Mouse (Mus musculus) intestine, embryonic 16.5 days (tissue): ENCODE results near the gene Frrs1. TPM values are rescaled to one million over a fixed set of nuclear protein-coding genes. Genes with fewer than 3 reads are reported as not detected.

ENCODE experiments used
- ATAC-seq: fragments of 200-750 bp; cut with Nextera tagmentation; 2 replicates; pipeline ENCODE4 v1.8.0; 2017; ENCODE audit warnings: moderate TSS enrichment, moderate library complexity
- H3K27ac ChIP-seq: fragments of 300-500 bp; sonication (generic); 2 replicates; pipeline ENCODE4 v1.5.1; 2014; ENCODE audit warnings: mild to moderate bottlenecking, low read length
- H3K27me3 ChIP-seq: fragments of 300-500 bp; sonication (generic); replicated peaks from 2 replicates; pipeline ENCODE4 v1.6.1; 2014; ENCODE audit warnings: low read length, control low read depth, mixed read lengths; ENCODE audit not compliant: control insufficient read depth, insufficient read depth
- H3K36me3 ChIP-seq: fragments of 300-500 bp; sonication (generic); 2 replicates; pipeline ENCODE4 v1.6.1; 2014; ENCODE audit warnings: low read length, control low read depth; ENCODE audit not compliant: control insufficient read depth, insufficient read depth
- H3K4me1 ChIP-seq: fragments of 300-500 bp; sonication (generic); 2 replicates; pipeline ENCODE4 v1.6.1; 2014; ENCODE audit warnings: low read length, control low read depth, mixed read lengths; ENCODE audit not compliant: control insufficient read depth, insufficient read depth
- H3K4me2 ChIP-seq: fragments of 300-500 bp; sonication (generic); 2 replicates; pipeline ENCODE4 v1.6.1; 2014; ENCODE audit warnings: low read depth, low read length, control low read depth
- H3K4me3 ChIP-seq: fragments of 300-500 bp; sonication (generic); 2 replicates; pipeline ENCODE4 v1.5.1; 2014; ENCODE audit warnings: mild to moderate bottlenecking, low read length
- H3K9ac ChIP-seq: fragments of 300-500 bp; sonication (generic); 2 replicates; pipeline ENCODE4 v1.6.1; 2014; ENCODE audit warnings: low read depth, low read length
- H3K9me3 ChIP-seq: fragments of 300-500 bp; sonication (generic); 2 replicates; pipeline ENCODE4 v1.6.1; 2016; ENCODE audit warnings: low read length, control low read depth; ENCODE audit not compliant: control insufficient read depth
- WGBS: fragments of 180-500 bp; shearing (Covaris S2); extraction: QIAGEN DNeasy Blood & Tissue Kit; methylation state at CpG from one replicate; pipeline ENCODE4 v1.1.7; 2014; 5-methylcytosine and 5-hydroxymethylcytosine counted together
- polyA plus RNA-seq: library from polyadenylated mRNA; unstranded; fragments of >200 nt; fragmentation: Nextera tagmentation; extraction: Ambion mirVana; gene quantifications from 2 replicates; pipeline ENCODE4 v1.2.1, GENCODE M21; 2015

Frrs1 gene
- polyA plus RNA-seq, 1 experiment from 2014 or later = 44.7 TPM

DNA sequence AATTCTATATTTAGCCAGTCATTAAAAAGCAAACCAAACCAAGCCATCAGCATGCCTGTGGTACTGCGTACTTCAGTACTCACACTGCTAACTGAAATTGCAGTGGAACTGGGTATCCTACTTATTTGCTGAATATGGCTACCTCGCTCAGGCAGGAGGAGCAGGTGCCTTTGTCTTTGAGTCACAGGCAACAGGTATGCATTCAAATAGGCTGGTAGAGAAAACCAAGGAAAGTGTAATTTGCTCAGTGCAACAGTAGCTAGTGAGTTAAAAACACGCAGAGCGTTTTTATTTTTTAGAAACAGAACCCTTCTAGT is 1.9 kb downstream of the Frrs1 start:
- H3K9me3 ChIP-seq = no peaks in the 10 kb centered on the region
- H3K36me3 ChIP-seq = no peaks in the 10 kb centered on the region
- H3K27ac ChIP-seq = peak overlapping the region; percentile 73
- H3K4me2 ChIP-seq = peak overlapping the region; percentile 83
- ATAC-seq = peak; percentile 55
- peaks cover 9% of the 10 kb centered on the region for H3K4me1 ChIP-seq
- H3K9ac ChIP-seq = peak overlapping the region; percentile 68
- H3K4me3 ChIP-seq = peak overlapping the region; percentile 63
- no peaks in the 10 kb centered on the region for H3K27me3 ChIP-seq
- WGBS = 7% methylated on average over 4 of the region's 4 CpGs

DNA sequence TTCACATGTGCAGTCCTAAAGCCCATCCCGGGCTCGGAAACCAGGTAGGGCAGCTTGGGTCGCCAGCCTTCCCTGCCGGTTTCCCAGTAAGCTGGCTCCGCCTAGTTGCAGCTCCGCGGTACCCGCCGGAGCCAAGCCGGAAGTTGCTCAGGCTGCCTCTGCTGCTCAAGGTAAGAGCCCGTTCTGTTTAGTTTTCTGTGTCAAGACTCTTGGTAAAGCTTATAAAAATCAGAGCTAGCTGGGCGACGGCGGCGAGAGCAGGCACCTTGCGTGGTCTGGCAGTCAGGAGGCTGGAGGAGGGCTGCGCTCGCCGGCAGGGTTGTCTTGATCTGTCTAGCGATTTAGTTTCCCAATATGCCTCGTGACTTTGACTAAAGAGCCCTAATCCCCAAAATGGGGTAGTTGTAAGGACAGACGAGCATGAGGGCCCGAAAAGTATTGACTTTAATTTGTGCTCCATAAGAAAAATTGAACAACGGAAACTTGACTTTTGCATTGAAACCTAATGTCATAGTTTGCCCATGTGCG is 2.3 kb downstream of the Frrs1 start:
- WGBS = 1% methylated on average over 25 of the region's 25 CpGs
- no peaks in the 10 kb centered on the region for H3K9me3 ChIP-seq
- peaks cover 9% of the 10 kb centered on the region for H3K4me1 ChIP-seq
- H3K4me2 ChIP-seq = peak overlapping the region; percentile 83
- peak overlapping the region; percentile 63 for H3K4me3 ChIP-seq
- peak; percentile 90 for ATAC-seq
- peak overlapping the region; percentile 68 for H3K9ac ChIP-seq
- H3K27ac ChIP-seq = peak overlapping the region; percentile 73
- no peaks in the 10 kb centered on the region for H3K27me3 ChIP-seq
- no peaks in the 10 kb centered on the region for H3K36me3 ChIP-seq

DNA sequence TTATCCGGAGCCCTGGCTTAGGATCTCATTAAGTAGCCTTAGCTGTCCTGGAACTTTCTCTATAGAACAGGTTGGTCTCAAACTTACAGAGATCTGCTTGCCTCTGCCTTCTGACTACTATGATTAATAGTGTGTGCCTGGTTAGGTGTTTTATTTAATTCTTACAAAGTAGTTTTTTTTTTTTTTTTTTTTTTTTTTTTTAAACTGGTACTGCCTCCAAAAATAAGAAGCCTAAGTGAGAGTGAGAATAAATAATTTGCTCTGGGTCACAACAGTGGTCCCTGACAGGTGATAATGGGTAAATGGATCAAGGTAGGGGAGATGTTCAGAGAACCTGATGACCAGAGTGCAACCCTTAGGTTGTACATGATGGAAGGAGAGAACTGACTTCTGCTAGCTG is 3.4 kb downstream of the Frrs1 start:
- Histone ChIP-seq H3K27ac (no peak overlapping the region), H3K4me3 (no peak overlapping the region), H3K4me1 (peaks cover 9% of the 10 kb centered on the region), H3K36me3 (no peaks in the 10 kb centered on the region), H3K9me3 (no peaks in the 10 kb centered on the region), H3K27me3 (no peaks in the 10 kb centered on the region), H3K4me2 (no peak overlapping the region), H3K9ac (no peak overlapping the region)
- ATAC-seq = no peak
- 79% methylated on average over 1 of the region's 1 CpGs for WGBS

DNA sequence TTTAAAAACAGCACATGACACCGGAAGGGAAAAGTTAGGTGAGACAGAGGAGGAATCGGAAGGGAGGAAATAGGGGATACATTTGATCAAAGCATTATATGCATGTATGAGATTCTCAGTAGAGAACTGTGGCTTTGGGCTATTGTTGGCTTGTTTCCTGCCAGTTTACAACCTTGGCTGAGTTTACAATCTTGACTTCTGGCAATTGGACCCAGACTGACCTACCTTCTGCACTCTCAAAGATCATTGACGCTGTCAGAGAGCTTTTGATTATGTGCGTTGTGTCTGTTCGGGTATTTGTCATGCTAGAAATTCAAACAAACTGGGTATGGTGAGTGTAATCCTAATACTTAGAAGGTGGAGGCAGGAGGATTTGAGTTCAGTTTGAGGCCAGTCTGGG is 5.2 kb downstream of the Frrs1 start:
- H3K36me3 ChIP-seq = no peaks in the 10 kb centered on the region
- WGBS = 63% methylated on average over 5 of the region's 5 CpGs
- peaks cover 9% of the 10 kb centered on the region for H3K4me1 ChIP-seq
- H3K27me3 ChIP-seq = no peaks in the 10 kb centered on the region
- no peaks in the 10 kb centered on the region for H3K9me3 ChIP-seq
- no peak overlapping the region for H3K4me3 ChIP-seq
- no peak for ATAC-seq
- H3K9ac ChIP-seq = no peak overlapping the region
- H3K4me2 ChIP-seq = no peak overlapping the region
- peak overlapping the region; percentile 24; the same call in 1 of the 2 replicates for H3K27ac ChIP-seq

DNA sequence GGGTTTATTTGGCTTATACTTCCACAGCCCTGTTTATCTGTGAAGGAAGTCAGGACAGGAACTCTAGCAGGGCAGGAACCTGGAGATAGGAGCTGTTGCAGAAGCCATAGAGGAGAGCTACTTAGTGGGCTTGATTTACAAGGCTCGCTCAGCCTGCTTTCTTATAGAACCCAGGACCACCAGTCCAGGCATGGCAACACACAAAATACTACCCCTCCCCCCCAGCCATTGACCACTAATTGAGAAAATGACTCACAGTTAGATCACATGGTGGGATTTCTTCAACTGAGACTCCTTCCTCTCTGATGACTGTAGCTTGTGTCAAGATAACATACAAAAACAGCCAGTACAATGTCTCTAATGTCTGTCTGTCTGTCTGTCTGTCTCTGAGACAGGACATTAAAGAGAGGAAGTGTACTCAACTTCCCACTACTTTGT is 6.0 kb downstream of the Frrs1 start:
- 70% methylated on average over 1 of the region's 1 CpGs for WGBS
- no peaks in the 10 kb centered on the region for H3K36me3 ChIP-seq
- no peak overlapping the region for H3K9ac ChIP-seq
- H3K4me3 ChIP-seq = no peak overlapping the region
- ATAC-seq = no peak
- no peak overlapping the region for H3K4me2 ChIP-seq
- H3K4me1 ChIP-seq = peaks cover 9% of the 10 kb centered on the region
- H3K9me3 ChIP-seq = no peaks in the 10 kb centered on the region
- no peak overlapping the region for H3K27ac ChIP-seq
- H3K27me3 ChIP-seq = no peaks in the 10 kb centered on the region

DNA sequence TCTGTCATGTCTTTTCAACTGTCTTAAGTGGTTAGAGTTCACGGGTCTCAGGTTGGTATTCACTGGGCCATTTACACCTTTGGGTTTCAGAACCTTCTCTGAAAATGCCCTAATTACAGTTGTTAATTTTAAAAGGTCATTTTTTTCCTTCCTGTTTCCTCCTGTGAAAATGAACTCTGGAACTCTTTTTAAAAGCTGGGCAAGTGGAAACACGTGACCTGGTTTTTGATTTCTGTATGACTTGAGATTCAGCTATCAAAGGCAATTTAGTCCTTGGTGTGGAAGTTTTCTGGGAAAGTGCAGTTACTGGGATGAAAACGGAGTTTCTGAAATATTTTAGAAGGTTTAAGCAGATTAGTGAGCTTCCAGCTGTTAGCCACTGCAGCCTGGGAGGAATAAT is 11.1 kb downstream of the Frrs1 start:
- Histone ChIP-seq H3K27ac (no peak overlapping the region), H3K9me3 (no peaks in the 10 kb centered on the region), H3K27me3 (no peaks in the 10 kb centered on the region), H3K36me3 (no peaks in the 10 kb centered on the region), H3K4me2 (no peak overlapping the region), H3K9ac (no peak overlapping the region), H3K4me1 (no peaks in the 10 kb centered on the region), H3K4me3 (no peak overlapping the region)
- ATAC-seq = no peak
- 63% methylated on average over 3 of the region's 3 CpGs for WGBS

DNA sequence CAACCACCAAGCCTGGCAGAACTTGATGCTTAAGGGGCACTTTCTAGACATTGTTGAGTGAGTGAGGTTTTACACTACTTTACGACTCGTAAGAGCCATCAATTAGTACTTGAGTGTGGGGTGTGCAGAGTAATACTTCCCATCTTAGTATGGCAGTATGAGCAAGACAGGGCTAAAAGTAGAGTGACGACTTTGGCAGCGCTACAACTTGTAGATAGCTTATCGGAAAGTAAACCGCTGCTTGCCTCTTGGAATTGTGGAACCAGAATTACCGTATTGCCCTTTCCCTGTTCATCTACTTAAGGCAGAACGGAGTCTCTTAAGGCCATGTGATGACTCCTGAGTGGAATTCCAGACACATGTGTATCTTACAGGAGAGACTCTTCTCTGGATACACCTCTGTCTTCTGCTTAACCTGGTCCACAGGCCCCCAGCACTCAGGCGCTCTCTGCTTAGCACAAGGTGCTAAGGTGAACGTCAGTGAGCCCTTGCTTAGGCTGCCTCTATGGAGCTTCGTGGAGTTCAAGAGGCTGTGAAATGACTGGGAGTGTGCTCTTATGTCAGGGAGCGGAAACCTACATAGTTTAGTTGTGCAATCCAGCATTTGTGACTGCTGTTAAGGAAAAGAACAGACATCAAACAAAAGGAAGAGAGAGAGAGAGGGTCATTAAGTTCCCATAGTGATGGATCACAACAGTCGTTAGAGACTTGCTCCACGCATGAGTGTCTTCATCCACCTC is 23.1 kb downstream of the Frrs1 start:
- Histone ChIP-seq H3K27ac (no peak overlapping the region), H3K4me1 (no peaks in the 10 kb centered on the region), H3K4me3 (no peak overlapping the region), H3K9ac (no peak overlapping the region), H3K9me3 (no peaks in the 10 kb centered on the region), H3K36me3 (no peaks in the 10 kb centered on the region), H3K27me3 (no peaks in the 10 kb centered on the region), H3K4me2 (no peak overlapping the region)
- 93% methylated on average over 14 of the region's 14 CpGs for WGBS
- no peak for ATAC-seq

DNA sequence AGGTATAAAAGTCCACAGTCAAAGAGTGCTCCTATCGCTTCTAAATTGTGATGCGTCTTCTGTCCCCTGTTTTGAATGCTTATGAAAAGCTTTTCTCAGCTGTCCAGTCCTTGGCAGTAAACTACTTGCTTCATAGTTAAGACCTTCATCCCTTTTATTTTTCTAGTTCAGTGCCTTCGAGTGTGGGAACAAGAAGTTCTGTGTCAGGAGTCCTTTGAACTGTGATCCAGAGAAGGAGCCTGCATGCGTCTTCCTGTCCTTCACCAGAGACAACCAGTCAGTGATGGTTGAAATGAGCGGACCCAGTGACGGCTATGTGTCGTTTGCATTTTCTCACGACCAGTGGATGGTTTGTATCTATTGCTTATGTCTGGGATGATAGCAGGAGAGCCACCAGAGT is 25.7 kb downstream of the Frrs1 start:
- Histone ChIP-seq H3K36me3 (no peaks in the 10 kb centered on the region), H3K9ac (no peak overlapping the region), H3K9me3 (no peaks in the 10 kb centered on the region), H3K27me3 (no peaks in the 10 kb centered on the region), H3K27ac (no peak overlapping the region), H3K4me2 (no peak overlapping the region), H3K4me3 (no peak overlapping the region), H3K4me1 (no peaks in the 10 kb centered on the region)
- 89% methylated on average over 8 of the region's 8 CpGs for WGBS
- no peak for ATAC-seq

DNA sequence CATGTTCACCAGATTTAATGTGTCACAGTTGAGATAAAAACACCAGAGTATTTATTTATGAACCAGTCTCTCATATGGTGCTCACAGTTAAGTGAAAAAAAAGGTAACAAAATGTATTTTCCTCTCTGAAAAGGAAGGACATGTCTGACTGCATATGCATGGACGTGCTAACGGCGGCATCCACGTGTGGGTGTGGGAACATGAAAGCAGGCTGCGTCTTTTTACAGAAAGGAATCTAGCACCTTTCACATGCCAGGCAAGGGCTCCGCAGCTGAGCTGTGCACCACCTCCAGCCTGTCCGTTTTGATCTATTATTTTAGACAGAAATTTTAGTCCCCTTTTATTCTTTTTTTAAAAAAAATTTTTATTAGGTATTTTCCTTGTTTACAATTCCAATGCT is 30.1 kb downstream of the Frrs1 start:
- 94% methylated on average over 7 of the region's 7 CpGs for WGBS
- Histone ChIP-seq H3K4me1 (no peaks in the 10 kb centered on the region), H3K9ac (no peak overlapping the region), H3K4me3 (no peak overlapping the region), H3K27me3 (no peaks in the 10 kb centered on the region), H3K4me2 (no peak overlapping the region), H3K9me3 (no peaks in the 10 kb centered on the region), H3K27ac (no peak overlapping the region), H3K36me3 (no peaks in the 10 kb centered on the region)
- ATAC-seq = no peak

DNA sequence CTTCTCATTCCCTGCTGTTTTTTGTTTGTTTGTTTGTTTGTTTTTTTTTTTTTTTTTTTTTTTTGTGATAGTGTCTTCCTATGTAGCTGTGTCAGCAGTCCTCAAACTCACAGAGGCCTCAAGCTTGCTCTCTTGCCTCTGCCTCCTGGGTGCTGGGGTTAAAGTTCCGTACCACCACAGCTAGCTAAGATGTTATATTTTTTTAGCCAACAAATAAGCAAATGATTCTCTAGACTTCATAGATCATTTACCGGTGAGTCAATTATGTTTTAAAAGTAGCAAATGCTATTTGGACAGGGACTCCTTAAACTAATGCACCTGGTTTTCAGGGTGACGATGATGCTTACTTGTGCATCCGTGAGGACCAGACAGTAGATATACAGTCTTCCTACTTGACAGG is 31.3 kb downstream of the Frrs1 start:
- no peak overlapping the region for H3K4me2 ChIP-seq
- no peaks in the 10 kb centered on the region for H3K9me3 ChIP-seq
- ATAC-seq = no peak
- no peak overlapping the region for H3K27ac ChIP-seq
- no peaks in the 10 kb centered on the region for H3K36me3 ChIP-seq
- WGBS = 95% methylated on average over 4 of the region's 4 CpGs
- no peaks in the 10 kb centered on the region for H3K27me3 ChIP-seq
- H3K4me1 ChIP-seq = no peaks in the 10 kb centered on the region
- H3K4me3 ChIP-seq = no peak overlapping the region
- no peak overlapping the region for H3K9ac ChIP-seq
